Mouse (Mus musculus) left cerebral cortex, adult 8-10 months (tissue): ENCODE results near the gene Ccl28. TPM values are rescaled to one million over a fixed set of nuclear protein-coding genes. Genes with fewer than 3 reads are reported as not detected.

Experiments
- total RNA-seq, 4 experiments: library from RNA; stranded (reverse); gene quantifications; 2 replicates each; pipeline ENCODE4 v1.2.4; 2022

Ccl28 gene
- total RNA-seq, 4 experiments from 2014 or later: 1.1 to 1.7 (median 1.3) TPM

Other genes starting within 250 kb of the Ccl28 start
- 100 to 1,000 TPM; 101 to 122 (median 110) TPM for gene Paip1, start 195.2 kb upstream of the Ccl28 start, total RNA-seq
- 10 to 100 TPM; 23.1 to 28.8 (median 24.7) TPM for gene 4833420G17Rik, start 161.1 kb upstream of the Ccl28 start, total RNA-seq
- 10 to 100 TPM; 18.8 to 24.9 (median 22.3) TPM for gene Tmem267, start 135.8 kb upstream of the Ccl28 start, total RNA-seq
- gene 3110070M22Rik, start 135.4 kb upstream of the Ccl28 start, total RNA-seq: 1 to 10 TPM; 1.7 to 4.3 (median 3.2) TPM
- gene Hmgcs1, start 66.6 kb downstream of the Ccl28 start, total RNA-seq: 100 to 1,000 TPM; 247 to 305 (median 289) TPM
- gene Nim1k, start 132.1 kb downstream of the Ccl28 start, total RNA-seq: 10 to 100 TPM; 13.8 to 19.8 (median 14.5) TPM
- 10 to 100 TPM; 42.4 to 45.3 (median 44.6) TPM for gene Zfp131, start 167.1 kb downstream of the Ccl28 start, total RNA-seq
- gene AF067063, start 206.4 kb downstream of the Ccl28 start, total RNA-seq: not detected
- gene D13Ertd608e, start 212.2 kb downstream of the Ccl28 start, total RNA-seq: under 1 TPM in 1 of 4 experiments, not detected in 3; 0.93 TPM